Mouse (Mus musculus) adrenal gland, adult 18-20 months (tissue): ENCODE data around the gene Fgfr2. TPM values are rescaled to one million over a fixed set of nuclear protein-coding genes. Genes with fewer than 3 reads are reported as not detected.

Source experiments
- DNase-seq, 2 experiments: peaks; one replicate each; pipeline ENCODE4 v3.0.0; 2021 to 2022; ENCODE audit warnings: low spot score in 2 of 2
- total RNA-seq, 2 experiments: library from RNA; stranded (reverse); gene quantifications; 1 replicate in 1 of 2; 2 replicates in 1 of 2; pipeline ENCODE4 v1.2.3; 2021

Gene Fgfr2
- total RNA-seq, 2 experiments from 2014 or later = 294 to 308 TPM

DNA sequence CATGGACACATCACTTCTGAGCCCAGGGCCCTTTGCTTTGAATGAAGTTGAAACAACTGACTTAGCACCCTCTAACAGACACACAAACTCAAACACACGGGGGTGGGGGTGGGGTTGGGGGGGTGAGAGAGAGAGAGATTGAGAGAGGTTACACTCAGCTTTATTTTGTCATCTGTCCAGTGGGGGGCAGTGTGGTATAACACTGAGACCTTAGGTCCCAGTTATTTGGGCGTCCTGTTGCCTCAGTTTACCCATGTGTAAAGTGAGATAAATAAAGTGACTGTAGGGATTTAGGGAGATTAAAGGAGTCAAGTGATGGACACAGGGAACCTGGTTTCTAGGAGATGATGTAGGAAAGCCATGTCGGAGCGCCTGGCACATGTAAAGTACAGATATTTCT, 2382.1 kb downstream of the Fgfr2 start:
- DNase-seq = no peak

DNA sequence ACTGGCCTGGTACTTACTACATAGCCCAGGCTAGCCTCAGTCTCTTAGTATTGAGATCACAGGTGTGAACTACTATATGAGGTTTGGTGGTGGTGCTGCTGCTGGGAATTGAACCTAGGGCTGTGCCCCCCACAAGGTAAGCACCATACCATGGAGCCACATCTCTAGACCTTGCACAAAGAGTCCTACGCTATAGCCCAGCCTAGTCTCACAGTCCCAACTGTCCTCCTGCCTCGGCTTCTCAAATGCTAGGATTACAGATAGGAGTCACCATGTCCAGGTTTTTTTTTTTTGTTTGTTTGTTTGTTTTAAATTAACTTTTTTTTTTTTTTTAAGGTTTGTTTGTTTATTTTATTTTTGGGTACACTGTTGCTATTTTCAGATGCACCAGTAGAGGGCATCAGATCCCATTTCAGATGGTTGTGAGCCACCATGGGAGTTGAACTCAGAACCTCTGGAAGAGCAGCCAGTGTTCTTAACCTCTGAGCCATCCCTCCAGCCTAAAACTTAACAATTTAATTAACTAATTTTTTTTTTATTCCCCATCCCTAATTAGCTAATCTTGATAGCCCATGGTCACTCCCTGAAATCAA, 2388.9 kb downstream of the Fgfr2 start:
- no peak for DNase-seq

DNA sequence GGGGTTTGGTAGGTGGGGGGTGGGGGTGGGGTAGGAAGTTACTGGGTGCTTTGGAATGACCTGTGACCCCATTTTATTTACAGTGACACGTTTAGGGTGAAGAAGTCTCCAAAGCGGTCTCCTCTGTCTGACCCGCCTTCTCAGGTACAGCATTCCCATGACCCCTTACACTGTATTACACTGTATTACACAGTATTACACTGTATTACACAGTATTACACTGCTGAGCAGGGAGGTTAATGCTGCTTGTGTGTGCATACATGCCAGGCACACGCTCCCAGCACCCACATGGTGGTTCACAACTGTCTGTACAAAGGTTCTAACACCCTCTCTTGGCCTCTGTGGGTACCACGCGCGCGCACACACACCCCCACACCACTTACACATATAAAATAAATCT, 2389.7 kb downstream of the Fgfr2 start:
- DNase-seq = no peak

DNA sequence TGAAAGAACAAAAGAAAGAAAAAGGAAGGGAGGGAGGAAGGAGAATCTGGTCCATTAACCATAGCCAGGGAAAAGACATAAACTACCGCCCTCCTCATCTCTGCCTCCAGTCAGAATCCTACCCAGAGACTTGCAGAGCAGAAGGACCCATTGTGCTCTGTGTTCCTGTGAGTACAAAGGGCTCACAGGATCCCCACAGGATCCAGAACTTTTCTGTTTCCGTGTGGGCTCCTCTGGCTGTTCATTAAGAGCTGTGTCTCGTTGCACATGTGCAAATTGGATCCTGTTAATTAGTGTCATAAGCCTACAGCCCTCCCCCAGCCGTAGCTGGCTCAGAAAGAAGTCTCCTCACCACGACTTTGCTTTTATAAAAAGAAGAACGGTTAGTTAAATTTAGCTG, 2390.2 kb downstream of the Fgfr2 start:
- DNase-seq = no peak

DNA sequence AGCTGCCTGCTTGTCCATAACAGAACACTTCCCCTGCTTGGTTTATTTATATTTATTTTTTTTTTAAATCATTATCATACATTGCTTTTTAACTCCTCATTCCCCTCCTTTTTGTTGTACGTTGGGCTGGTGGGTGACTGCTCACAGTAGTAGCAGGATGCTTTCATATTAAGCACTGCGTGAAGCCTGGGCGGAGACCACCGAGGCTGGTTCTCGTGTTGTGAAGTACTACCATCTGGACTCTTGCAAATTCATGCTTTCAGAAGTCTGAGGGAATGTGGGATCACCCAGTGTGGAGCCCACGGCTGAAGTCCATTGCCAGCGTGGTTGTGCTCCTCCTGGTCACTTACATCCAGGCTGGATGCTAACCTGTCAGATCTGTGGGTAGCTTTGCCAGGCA, 2391.4 kb downstream of the Fgfr2 start:
- DNase-seq = no peak

DNA sequence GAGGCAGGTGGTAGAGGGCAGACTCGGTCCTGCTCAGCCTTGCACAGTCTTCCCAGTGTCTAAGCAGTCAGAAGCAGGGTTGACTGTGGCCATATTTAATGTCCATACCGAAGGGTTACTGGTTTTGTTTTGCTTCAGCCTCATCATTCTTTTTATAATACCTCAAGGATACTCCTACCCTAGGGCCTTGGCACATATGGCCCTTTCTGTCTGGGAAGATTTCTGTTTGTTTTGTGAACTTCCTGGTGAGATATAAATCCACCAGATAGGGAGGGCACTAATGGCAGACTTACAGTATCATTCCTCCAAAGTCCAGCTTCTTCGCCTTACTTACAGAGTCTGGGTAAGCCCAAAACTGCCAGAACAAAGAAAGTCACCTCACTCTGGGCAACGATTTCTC, 2395.6 kb downstream of the Fgfr2 start:
- no peak for DNase-seq

DNA sequence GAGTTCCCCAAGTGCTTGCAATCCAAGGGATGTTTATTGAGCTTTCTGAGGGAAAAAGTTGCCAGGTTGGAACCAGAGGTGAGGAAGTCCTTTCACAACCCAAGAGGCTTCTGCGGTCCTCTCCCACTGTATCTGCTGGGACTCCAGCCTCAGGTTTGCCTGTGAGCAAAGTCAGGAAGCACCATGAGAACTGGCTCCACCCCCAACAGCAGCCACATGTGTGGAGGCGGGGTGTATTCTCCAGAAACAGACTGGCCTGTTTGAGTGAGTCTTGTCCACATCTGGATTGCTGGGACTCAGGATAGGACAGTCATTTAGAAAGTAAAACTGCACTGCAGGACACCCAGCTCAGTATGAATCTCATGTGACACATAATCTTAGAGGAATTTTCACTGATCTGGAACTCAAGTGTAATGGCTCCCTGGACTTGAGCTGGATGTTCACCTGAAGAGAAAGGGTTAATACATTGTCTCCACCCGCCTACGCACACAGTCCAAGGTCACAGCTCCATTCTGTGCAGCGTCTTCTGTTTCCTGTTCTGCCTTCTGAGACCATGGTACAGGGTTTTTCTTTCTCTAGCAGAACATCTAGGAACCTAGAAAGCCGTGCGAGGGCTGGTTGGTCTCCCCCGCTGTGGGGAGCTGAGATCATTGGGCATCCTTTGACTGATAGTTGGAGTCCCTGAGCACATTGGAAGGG, 2396.3 kb downstream of the Fgfr2 start:
- no peak for DNase-seq

DNA sequence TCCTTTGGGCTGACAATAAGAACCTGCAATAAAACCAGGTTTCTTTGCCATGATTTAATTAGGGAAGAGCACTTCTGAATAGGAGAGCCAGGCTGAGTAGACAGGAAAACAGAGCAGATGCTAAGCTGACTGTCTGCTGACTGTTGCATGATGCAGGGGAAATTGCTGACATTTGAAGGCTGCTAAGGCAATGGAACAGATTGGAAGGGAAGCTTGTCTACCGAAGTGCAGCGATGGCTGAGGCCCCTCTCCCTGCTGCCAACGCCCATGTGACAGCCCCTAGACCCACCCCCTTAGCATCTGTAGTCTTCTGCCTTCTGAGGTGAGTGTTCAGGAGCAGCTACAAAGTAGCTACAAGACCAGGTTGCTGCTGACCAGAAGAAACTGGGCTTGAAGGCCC, 2397.0 kb downstream of the Fgfr2 start:
- no peak for DNase-seq

DNA sequence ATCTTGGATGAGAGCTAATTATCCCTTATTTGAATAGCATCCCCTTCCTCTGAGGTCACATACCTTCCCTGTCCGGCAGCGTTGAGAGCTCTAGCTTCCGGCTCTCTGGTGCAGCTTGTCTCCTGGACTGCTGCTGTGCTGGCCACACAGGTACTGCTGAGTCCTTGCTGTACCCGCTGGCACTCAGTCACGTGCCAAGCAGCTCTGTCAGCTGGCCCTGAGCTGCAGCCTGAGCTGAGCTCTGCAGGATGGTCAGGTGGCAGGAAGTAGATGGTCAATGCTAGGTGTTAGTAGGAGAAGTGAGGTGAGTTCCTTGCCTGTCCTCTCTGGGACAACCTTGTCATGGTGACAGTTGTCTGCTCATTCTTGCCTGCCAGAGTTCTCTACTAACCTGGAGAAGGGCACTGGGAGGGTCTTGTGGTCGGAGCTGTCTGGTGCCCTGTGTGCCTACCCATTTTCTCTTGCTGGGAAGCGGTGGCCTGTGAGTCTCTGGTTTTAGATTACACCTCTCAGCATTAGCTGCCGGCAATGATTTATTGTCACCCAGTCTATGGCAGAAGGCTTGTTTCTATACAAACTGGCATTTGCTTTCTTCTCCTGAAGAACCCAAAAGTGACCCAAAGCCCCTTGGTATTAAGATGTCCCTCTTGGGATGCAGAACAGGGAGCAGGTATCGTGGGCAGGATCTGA, 2402.4 kb downstream of the Fgfr2 start:
- no peak for DNase-seq

DNA sequence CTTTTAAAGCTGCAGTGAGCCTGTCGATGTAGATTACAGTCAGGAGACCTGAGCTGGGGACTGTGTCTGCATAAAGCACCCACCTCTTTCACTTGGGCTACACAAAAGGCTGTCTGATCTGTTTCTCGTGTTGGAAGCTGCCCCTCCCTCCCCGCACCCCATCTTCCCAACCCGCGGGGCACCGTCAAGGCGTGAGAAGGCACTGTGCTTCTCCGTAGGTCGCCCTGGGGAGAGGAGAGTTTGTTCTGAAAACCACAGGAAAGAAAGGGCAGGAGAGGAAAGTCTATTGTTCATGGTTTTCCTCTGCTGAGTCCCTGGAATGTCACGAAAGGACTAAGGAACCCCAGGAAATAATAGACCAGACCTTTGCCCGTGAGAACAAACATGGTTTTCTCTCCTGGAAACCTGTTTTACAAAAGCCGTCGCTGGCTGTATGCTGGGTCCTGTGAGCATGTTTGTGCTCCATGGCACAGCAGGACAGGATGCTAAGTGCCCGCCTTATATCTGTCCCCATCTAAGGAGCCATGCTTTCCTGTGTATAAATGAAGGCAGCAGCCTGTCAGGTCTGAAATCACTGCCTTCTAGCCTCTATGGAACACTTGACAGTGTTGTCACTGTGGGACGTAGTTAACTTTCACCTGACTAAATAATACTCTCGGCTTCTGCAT, 2403.1 kb downstream of the Fgfr2 start:
- DNase-seq = no peak

DNA sequence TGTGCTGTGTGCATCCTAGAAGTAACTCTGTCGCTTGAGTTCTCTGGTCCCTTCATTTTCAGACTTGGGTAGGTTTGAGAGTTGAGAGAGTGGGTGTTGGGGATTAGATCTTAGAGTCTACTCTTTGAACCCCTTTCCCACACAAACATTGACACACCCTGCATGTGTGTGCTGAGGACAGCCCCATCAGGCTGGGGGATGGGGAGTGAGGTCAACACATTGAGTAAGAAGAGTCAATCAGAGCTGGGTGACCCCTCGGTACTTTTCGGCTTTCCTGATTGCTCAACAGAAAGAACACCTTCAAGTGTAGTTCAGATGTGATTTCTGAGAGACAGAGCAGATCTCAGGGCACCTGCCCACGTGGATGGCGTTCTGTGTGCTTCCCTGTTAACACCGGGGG, 2406.2 kb downstream of the Fgfr2 start:
- DNase-seq = no peak

DNA sequence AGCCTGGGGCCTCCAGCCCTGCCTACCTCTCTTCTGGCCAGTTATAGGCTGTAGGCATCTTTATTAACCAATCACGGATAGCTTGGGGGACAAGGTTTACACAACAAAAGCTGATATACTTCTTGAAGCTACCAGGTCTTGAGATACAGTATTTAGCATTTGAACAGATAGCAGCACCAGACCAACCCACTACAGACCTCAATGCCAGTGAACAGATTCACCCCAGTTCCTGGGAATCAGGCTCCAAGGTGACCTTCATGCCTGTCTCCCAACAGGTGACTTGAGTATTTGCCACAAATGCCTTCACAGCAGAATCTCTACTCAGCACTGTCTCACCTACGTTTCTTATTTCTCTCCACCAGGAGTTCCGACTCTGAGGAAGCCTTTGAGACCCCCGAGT, 2406.8 kb downstream of the Fgfr2 start:
- DNase-seq = no peak

DNA sequence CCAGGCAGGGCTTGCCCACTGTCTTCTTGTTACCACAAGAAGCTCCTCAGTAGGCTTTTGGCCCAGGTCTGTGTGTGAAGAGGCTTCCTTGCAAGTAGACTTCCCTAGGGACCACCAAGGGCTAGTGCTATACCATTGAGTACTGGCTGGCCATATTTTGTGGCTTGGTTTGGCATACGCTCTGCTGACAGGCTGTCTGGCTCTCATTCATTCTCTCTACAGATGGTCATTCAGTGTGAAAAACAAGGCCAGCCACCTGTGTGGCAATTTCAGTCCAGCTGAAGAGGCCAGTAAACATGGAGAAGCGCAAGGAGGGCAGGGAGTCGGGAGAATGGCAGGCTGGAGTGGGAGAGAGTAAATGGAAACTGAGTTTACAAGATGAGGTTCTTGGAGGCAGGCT, 2407.7 kb downstream of the Fgfr2 start:
- DNase-seq = no peak

DNA sequence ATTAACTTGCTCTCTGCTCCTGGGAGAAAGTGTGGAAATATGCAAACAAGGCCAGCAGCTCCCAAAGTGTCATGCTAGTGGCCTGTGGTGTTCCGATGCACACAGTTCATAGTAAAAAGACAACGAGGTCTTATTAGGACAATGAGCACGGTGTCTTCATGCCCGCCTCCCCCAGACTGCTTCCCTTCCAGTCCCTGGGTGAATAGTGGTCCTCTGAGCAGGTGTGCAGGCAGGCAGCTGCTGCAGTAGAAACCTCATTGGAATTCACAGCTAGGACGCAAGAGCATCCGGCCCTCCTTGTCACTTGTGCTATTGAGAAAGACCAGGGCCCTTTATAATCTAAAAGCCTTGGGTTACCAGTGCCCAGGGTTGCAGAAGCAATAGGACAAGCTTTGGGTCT, 2409.8 kb downstream of the Fgfr2 start:
- DNase-seq = no peak

DNA sequence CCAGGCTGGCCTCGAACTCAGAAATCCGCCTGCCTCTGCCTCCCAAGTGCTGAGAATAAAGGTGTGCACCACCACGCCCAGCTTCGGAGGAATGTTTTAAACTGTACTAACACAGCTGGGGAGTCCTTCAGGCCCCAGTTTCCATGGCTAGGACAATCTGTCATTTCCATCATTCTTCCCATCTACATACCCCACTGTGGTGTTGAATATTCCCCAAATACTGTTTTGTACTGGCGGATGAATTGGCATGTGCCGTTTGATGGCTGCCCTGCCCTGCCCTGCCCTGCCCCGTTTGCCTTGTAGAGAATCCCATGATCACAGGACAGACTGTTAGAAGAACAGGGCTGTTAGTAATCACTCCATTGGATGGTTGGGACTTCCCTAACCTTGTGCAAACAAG, 2411.3 kb downstream of the Fgfr2 start:
- no peak for DNase-seq

DNA sequence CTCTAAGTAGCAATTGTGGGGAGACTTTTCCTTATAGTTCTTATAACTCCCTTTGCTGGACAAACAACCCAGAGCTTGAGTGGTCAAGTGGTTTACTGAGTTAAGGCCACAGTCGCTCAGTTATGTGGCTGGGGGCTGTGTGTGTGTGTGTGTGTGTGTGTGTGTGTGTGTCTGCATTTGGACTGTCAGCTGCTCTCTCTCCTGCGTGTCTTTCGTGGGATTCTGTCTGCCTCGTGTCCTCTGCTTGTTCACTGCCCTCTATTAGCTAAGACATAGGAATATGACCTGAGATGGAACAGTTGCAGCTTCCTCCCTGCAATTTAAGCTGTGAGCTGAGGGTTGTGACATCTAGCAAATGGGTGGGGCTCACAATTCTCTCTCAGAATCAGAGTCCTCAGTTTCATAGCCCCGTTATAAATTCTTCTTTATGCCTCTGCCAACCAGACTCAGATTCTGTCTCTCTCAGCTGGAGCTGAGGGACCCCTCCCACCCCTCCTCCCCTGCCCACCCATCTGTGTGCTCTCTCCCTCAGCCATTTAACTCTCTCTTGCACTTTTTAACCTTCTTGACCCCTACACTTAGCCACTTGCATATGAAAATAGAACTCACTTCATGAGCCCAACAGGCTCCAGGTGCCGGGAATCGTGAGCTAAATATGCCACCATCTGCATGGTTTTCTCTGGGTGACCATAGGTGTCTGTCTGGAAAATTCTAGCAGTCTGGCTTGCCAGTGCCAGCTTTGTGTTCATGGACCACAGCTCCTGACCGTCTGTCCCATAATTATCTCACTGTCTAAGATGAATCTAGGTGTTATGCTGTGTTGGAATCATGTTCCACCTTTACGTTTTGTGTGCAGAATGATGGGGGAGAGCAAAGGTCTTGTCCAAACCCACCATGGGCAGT, 2413.5 kb downstream of the Fgfr2 start:
- no peak for DNase-seq

DNA sequence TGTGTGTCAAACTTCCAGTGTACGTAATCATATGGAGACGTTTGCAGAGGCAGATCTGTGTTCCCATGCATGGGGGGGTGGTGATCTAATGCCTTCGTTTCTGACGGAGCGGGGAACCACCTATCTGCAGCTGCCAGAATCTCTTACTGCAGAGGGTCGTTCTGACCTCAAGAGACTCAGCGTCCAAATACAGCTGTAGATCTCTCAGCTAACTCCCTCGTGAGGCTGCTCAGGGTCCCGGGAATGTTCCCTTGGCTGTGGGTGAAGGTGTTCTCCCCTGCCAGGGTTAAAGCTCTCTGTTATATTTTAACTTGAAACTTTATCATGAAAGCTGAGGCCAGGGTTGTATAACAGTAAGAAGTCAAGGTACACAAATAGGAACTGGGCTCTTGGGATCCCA, 2414.2 kb downstream of the Fgfr2 start:
- DNase-seq = no peak

DNA sequence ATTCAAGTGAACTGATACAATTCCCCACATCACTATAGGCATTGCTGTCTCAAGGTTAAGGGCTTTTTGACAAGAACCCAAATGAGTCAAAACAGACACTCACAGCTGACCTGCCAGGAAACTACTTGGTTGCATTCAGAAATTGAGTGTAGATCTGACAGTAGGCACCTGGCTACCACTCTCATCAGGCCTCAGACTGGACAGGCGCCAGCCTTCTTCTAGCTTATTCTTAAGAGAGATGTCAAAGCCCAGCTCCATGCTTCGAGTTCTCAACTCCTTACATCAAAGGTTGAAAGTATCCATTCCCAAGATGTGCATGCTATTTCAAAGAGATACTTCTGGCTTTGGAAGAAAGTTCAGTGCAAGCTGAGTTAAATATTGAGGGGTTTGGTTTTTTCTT, 2417.9 kb downstream of the Fgfr2 start:
- DNase-seq = no peak

DNA sequence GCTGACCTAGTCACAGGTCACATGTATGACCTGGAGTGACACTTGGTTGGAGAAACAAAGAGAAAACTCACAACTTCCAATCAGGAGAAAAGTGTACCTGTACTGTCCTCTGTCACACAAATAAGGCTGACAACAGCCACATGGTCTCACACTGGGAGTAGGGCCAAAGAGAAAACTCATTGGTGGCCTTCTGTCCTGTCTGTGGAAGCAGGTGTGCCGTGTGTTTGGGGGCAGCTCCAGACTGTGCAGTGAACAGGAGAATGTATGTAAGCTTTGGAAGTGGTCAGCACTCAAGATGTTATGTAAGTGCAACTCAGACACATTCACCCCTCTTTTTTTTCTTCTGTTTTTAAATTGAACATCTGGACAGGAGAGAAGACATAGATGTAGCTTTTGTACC, 2421.8 kb downstream of the Fgfr2 start:
- no peak for DNase-seq

DNA sequence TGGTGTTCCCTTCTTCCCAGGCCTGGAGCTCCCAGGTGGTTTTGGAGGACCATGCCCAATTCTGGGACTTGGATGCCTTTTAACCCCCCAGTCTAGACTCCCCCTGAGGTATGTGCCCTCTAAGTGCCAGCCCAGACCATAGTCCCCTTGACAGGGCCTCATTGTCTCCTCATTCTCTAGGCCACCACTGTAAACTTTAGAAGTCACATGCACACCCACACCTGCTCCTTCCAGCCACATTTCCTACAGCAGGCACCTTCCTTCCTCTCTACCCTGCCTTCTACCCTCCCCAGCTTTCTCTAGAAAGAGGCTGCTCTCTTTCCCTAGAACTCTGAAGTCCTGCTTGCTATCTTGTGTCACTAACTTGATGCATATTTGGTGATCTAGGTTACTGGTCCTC, 2424.7 kb downstream of the Fgfr2 start:
- no peak for DNase-seq
